Mouse (Mus musculus): ENCODE data around the gene Ttc28. TPM values are rescaled to one million over a fixed set of nuclear protein-coding genes. Genes with fewer than 3 reads are reported as not detected.

Gene Ttc28
- polyA plus RNA-seq, 1 experiment from 2014 or later: 2.9 TPM

DNA sequence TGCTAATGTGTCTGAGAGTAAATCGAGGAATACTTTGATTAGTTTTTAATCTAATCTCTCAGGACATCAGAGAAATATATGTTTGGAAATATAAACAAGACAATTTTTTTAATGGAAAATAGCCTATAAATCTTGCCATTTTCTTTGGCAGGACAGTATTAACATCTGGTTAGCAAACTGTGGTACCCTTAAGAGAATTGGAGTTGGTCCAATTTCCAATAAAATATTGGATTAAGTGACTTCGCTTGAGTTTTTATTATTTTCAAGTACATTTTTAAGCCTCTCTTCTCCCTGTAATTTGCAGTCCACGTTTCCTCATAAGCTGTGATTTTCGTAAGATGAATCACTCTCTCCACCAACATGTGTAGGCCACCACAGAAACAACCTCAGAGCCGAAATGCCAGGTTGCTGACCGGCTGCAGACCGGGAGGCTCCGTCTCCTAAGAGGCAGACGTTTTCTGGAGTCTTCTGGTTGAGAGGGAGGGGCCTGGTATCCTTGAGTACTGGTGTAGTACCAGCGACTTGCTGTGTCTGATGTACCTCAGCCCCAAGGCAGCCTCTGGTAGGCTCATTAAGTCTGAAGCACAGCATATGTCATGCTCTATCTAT lies 153.2 kb downstream of the Ttc28 start:
- no peaks in the 10 kb centered on the region for H3K4me1 ChIP-seq (replicated peaks; ENCODE audit: control insufficient read depth, insufficient read depth, low read length)
- H3K4me2 ChIP-seq (replicated peaks; ENCODE audit: low read depth): no peak overlapping the region
- no peak for ATAC-seq
- H3K9me3 ChIP-seq (ENCODE audit: control insufficient read depth): no peaks in the 10 kb centered on the region
- no peaks in the 10 kb centered on the region for H3K36me3 ChIP-seq (ENCODE audit: control insufficient read depth, insufficient read depth)
- 60% methylated on average over 10 of the region's 10 CpGs for WGBS
- H3K27me3 ChIP-seq (replicated peaks; ENCODE audit: control insufficient read depth, insufficient read depth, low read length): no peaks in the 10 kb centered on the region
- no peak for TF ChIP-seq CTCF (IDR thresholded peaks at IDR 0.05; ENCODE audit: low read depth)
- no peak overlapping the region for H3K27ac ChIP-seq (ENCODE audit: low read depth, low read length)
- H3K9ac ChIP-seq (ENCODE audit: low read depth, low read length): no peak overlapping the region
- no peak overlapping the region for H3K4me3 ChIP-seq (ENCODE audit: low read depth, low read length)

DNA sequence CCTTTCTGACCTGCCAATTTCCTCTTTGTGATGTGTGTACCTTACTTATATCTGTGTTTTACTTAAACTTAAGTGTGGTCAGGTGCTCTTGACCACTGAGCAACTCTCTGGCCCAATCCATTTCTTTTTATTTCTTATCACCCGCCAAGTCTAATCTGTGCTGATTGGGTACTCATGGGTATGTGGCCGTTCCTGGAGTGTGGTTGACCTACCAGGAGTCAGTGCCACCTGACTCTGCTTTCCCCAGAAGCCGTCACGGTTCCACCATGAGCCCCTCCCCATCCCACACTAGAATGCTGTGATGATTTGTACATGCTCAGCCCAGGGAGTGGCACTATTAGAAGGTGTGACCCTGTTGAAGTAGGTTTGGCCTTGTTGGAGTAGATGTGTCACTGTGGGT lies 153.9 kb downstream of the Ttc28 start:
- Histone ChIP-seq H3K36me3 (ENCODE audit: control insufficient read depth, insufficient read depth) (no peaks in the 10 kb centered on the region), H3K27me3 (replicated peaks; ENCODE audit: control insufficient read depth, insufficient read depth, low read length) (no peaks in the 10 kb centered on the region), H3K9me3 (ENCODE audit: control insufficient read depth) (no peaks in the 10 kb centered on the region), H3K4me3 (ENCODE audit: low read depth, low read length) (no peak overlapping the region), H3K9ac (ENCODE audit: low read depth, low read length) (no peak overlapping the region), H3K27ac (ENCODE audit: low read depth, low read length) (no peak overlapping the region), H3K4me2 (replicated peaks; ENCODE audit: low read depth) (no peak overlapping the region), H3K4me1 (replicated peaks; ENCODE audit: control insufficient read depth, insufficient read depth, low read length) (no peaks in the 10 kb centered on the region)
- TF ChIP-seq CTCF (IDR thresholded peaks at IDR 0.05; ENCODE audit: low read depth): no peak
- no peak for ATAC-seq
- WGBS: 81% methylated on average over 4 of the region's 4 CpGs

GRCm38 (mm10) chr5:111037123-111037748 lies 157.6 kb downstream of the Ttc28 start:
- no peaks in the 10 kb centered on the region for H3K27me3 ChIP-seq (replicated peaks; ENCODE audit: control insufficient read depth, insufficient read depth, low read length)
- H3K9ac ChIP-seq (ENCODE audit: low read depth, low read length): no peak overlapping the region
- no peak for TF ChIP-seq CTCF (IDR thresholded peaks at IDR 0.05; ENCODE audit: low read depth)
- ATAC-seq: no peak
- H3K4me2 ChIP-seq (replicated peaks; ENCODE audit: low read depth): no peak overlapping the region
- H3K27ac ChIP-seq (ENCODE audit: low read depth, low read length): no peak overlapping the region
- WGBS: 69% methylated on average over 7 of the region's 7 CpGs
- H3K9me3 ChIP-seq (ENCODE audit: control insufficient read depth): no peaks in the 10 kb centered on the region
- no peaks in the 10 kb centered on the region for H3K4me1 ChIP-seq (replicated peaks; ENCODE audit: control insufficient read depth, insufficient read depth, low read length)
- no peaks in the 10 kb centered on the region for H3K36me3 ChIP-seq (ENCODE audit: control insufficient read depth, insufficient read depth)
- H3K4me3 ChIP-seq (ENCODE audit: low read depth, low read length): no peak overlapping the region

DNA sequence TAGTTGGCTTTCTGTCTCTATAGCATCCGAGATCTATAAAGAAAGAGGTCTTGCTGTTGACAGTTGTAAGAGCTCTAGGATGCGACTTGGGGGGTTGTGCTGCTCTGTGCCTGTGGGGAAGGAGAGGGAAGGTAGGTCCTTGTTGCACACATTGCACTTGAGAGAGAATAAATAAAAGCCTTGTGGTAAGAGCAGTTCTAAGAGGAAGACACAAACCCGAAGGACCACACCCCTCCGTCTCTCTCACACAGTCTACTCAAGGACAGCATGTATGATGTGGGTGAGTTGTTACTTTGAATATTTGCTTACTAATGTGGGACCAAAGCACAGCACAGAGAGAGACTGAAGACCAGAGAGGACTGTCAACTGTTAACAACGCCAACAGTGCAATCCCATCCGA lies 160.2 kb downstream of the Ttc28 start:
- Histone ChIP-seq H3K36me3 (ENCODE audit: control insufficient read depth, insufficient read depth) (no peaks in the 10 kb centered on the region), H3K9ac (ENCODE audit: low read depth, low read length) (no peak overlapping the region), H3K27ac (ENCODE audit: low read depth, low read length) (no peak overlapping the region), H3K9me3 (ENCODE audit: control insufficient read depth) (no peaks in the 10 kb centered on the region), H3K27me3 (replicated peaks; ENCODE audit: control insufficient read depth, insufficient read depth, low read length) (no peaks in the 10 kb centered on the region), H3K4me2 (replicated peaks; ENCODE audit: low read depth) (no peak overlapping the region), H3K4me1 (replicated peaks; ENCODE audit: control insufficient read depth, insufficient read depth, low read length) (no peaks in the 10 kb centered on the region; the same call in 1 of the 2 replicates), H3K4me3 (ENCODE audit: low read depth, low read length) (no peak overlapping the region)
- no peak for ATAC-seq
- no peak for TF ChIP-seq CTCF (IDR thresholded peaks at IDR 0.05; ENCODE audit: low read depth)
- 63% methylated on average over 6 of the region's 6 CpGs for WGBS

DNA sequence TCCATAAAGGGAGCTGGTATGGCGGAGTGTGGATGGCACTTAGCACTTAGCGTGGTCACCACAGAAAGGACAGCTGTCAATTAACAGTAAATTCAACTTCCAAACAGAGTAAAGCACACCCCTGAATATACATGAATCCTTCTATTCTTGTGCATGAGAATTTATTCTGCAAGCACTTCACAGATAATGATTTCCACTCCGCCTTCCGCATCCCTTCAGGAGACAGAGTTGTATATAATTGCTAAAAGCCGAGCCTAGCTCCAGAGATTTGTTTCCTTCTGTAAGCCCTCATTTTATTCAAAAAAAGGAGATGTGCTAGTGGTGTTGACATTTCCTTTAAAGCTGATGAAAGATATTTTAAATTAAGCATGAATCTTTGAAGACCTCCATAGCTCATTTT lies 162.3 kb downstream of the Ttc28 start:
- no peaks in the 10 kb centered on the region for H3K9me3 ChIP-seq (ENCODE audit: control insufficient read depth)
- no peak overlapping the region for H3K4me3 ChIP-seq (ENCODE audit: low read depth, low read length)
- no peak for TF ChIP-seq CTCF (IDR thresholded peaks at IDR 0.05; ENCODE audit: low read depth)
- no peak overlapping the region for H3K9ac ChIP-seq (ENCODE audit: low read depth, low read length)
- no peaks in the 10 kb centered on the region for H3K36me3 ChIP-seq (ENCODE audit: control insufficient read depth, insufficient read depth)
- H3K4me1 ChIP-seq (replicated peaks; ENCODE audit: control insufficient read depth, insufficient read depth, low read length): peaks cover 7% of the 10 kb centered on the region; the same call in 1 of the 2 replicates
- no peak for ATAC-seq
- 78% methylated on average over 5 of the region's 5 CpGs for WGBS
- H3K4me2 ChIP-seq (replicated peaks; ENCODE audit: low read depth): no peak overlapping the region
- no peaks in the 10 kb centered on the region for H3K27me3 ChIP-seq (replicated peaks; ENCODE audit: control insufficient read depth, insufficient read depth, low read length)
- H3K27ac ChIP-seq (ENCODE audit: low read depth, low read length): no peak overlapping the region

GRCm38 (mm10) chr5:111044193-111044592 lies 164.6 kb downstream of the Ttc28 start:
- no peak overlapping the region for H3K4me3 ChIP-seq (ENCODE audit: low read depth, low read length)
- H3K9me3 ChIP-seq (ENCODE audit: control insufficient read depth): no peaks in the 10 kb centered on the region
- no peak for TF ChIP-seq CTCF (IDR thresholded peaks at IDR 0.05; ENCODE audit: low read depth)
- H3K27ac ChIP-seq (ENCODE audit: low read depth, low read length): no peak overlapping the region
- peaks cover 7% of the 10 kb centered on the region; the same call in 1 of the 2 replicates for H3K4me1 ChIP-seq (replicated peaks; ENCODE audit: control insufficient read depth, insufficient read depth, low read length)
- no peak for ATAC-seq
- 70% methylated on average over 7 of the region's 7 CpGs for WGBS
- H3K36me3 ChIP-seq (ENCODE audit: control insufficient read depth, insufficient read depth): no peaks in the 10 kb centered on the region
- H3K27me3 ChIP-seq (replicated peaks; ENCODE audit: control insufficient read depth, insufficient read depth, low read length): no peaks in the 10 kb centered on the region
- no peak overlapping the region for H3K4me2 ChIP-seq (replicated peaks; ENCODE audit: low read depth)
- H3K9ac ChIP-seq (ENCODE audit: low read depth, low read length): no peak overlapping the region

Measured in intestine, postnatal 0 days (tissue).